Mouse (Mus musculus): ENCODE data around the gene Prkd3. TPM values are rescaled to one million over a fixed set of nuclear protein-coding genes. Genes with fewer than 3 reads are reported as not detected.

Prkd3 gene
- total and polyA plus RNA-seq, 3 experiments: 4.8 to 5.7 TPM; not detected in 1

DNA sequence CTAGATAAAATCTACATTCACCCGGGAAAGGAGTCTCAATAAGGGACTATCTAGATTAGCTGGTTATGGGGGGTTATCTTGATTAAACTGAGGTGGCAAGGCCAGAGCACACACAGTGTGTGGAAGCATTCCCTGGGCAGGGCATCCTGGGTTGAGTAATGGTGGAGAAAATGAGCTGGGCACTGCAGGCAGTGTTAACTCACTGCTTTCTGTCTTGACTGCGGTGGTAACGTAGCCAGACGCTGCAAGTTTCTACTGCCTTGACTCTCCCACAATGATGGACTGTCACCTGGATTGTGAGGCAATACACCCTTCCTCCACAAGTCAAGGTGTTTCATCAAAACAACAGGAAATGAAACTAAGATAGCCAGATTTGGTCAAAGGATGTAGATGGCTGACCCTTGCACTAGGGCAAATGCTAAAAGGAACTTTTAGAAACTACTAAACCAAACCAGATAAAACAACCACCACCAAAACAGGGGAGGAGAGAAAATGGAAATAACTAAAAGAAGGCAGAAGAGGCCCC, 20.8 kb downstream of the Prkd3 start:
- no peaks in the 10 kb centered on the region for H3K79me2 ChIP-seq (ENCODE audit: control insufficient read depth, insufficient read depth, low read length, poor library complexity)
- DNase-seq (ENCODE audit: low read depth, low spot score): no peak
- no peaks in the 10 kb centered on the region for H3K9me3 ChIP-seq (replicated peaks; ENCODE audit: insufficient read depth, low read length)
- H3K36me3 ChIP-seq (ENCODE audit: control insufficient read depth in 1 of 2, insufficient read depth in 2 of 2, low read length in 2 of 2): no peaks in the 10 kb centered on the region; a peak in 1 of 4 replicates
- no peaks in the 10 kb centered on the region for H3K27me3 ChIP-seq (ENCODE audit: control insufficient read depth in 1 of 2, insufficient read depth in 2 of 2, low read length in 2 of 2)
- H3K27ac ChIP-seq (ENCODE audit: control insufficient read depth, low read depth, low read length): no peak overlapping the region
- H3K9ac ChIP-seq (ENCODE audit: control insufficient read depth, low read depth, low read length, poor library complexity, severe bottlenecking): no peak overlapping the region
- TF ChIP-seq EP300 (IDR thresholded peaks at IDR 0.05; ENCODE audit: low read depth in 1 of 2, low read length in 2 of 2) (no peak), HCFC1 (IDR thresholded peaks at IDR 0.05; ENCODE audit: low read depth, low read length) (no peak), MAZ (IDR thresholded peaks at IDR 0.05; ENCODE audit: low read depth, low read length) (no peak), JUND (IDR thresholded peaks at IDR 0.05; ENCODE audit: low read depth, low read length) (no peak), ZKSCAN1 (IDR thresholded peaks at IDR 0.05; ENCODE audit: low read depth, low read length) (no peak), NRF1 (IDR thresholded peaks at IDR 0.05; ENCODE audit: insufficient read depth, low read depth, low read length, poor library complexity, severe bottlenecking) (no peak), MYB (IDR thresholded peaks at IDR 0.05; ENCODE audit: low read depth, low read length) (no peak), ZC3H11A (IDR thresholded peaks at IDR 0.05; ENCODE audit: low read depth, low read length) (no peak), USF2 (IDR thresholded peaks at IDR 0.05; ENCODE audit: borderline replicate concordance in 1 of 2, insufficient read depth in 1 of 2, low read depth in 1 of 2, low read length in 2 of 2) (no peak), MAFK (IDR thresholded peaks at IDR 0.05; ENCODE audit: borderline replicate concordance, low read depth, low read length) (no peak), MAX (IDR thresholded peaks at IDR 0.05; ENCODE audit: low read length) (no peak), RAD21 (IDR thresholded peaks at IDR 0.05; ENCODE audit: low read depth, low read length) (no peak), TCF12 (IDR thresholded peaks at IDR 0.05; ENCODE audit: low read depth, low read length) (no peak), CHD1 (IDR thresholded peaks at IDR 0.05; ENCODE audit: low read depth, low read length) (no peak), ETS1 (IDR thresholded peaks at IDR 0.05; ENCODE audit: low read depth, low read length) (no peak), POLR2AphosphoS5 (IDR thresholded peaks at IDR 0.05; ENCODE audit: borderline replicate concordance, low read depth, low read length) (no peak), USF1 (IDR thresholded peaks at IDR 0.05; ENCODE audit: low read depth, low read length) (no peak), MYC (IDR thresholded peaks at IDR 0.05; ENCODE audit: low read depth, low read length) (no peak), CTCF (IDR thresholded peaks at IDR 0.05 in 2 of 3, conservative IDR thresholded peaks at IDR 0.05 in 1 of 3; ENCODE audit: control insufficient read depth in 1 of 3, insufficient read depth in 1 of 3, low read depth in 2 of 3, low read length in 3 of 3, poor library complexity in 1 of 3, severe bottlenecking in 1 of 3) (no peak)
- H3K4me3 ChIP-seq (ENCODE audit: control insufficient read depth in 1 of 2, insufficient read depth in 1 of 2, low read depth in 2 of 2, low read length in 2 of 2): no peak overlapping the region
- no peaks in the 10 kb centered on the region for H3K4me1 ChIP-seq (ENCODE audit: control insufficient read depth in 1 of 2, insufficient read depth in 2 of 2, low read length in 2 of 2)

- DNase-seq (ENCODE audit: low read depth, low spot score): no peak
- no peaks in the 10 kb centered on the region for H3K4me1 ChIP-seq (ENCODE audit: control insufficient read depth in 1 of 2, insufficient read depth in 2 of 2, low read length in 2 of 2)
- no peaks in the 10 kb centered on the region for H3K27me3 ChIP-seq (ENCODE audit: control insufficient read depth in 1 of 2, insufficient read depth in 2 of 2, low read length in 2 of 2)
- H3K9ac ChIP-seq (ENCODE audit: control insufficient read depth, low read depth, low read length, poor library complexity, severe bottlenecking): no peak overlapping the region
- H3K79me2 ChIP-seq (ENCODE audit: control insufficient read depth, insufficient read depth, low read length, poor library complexity): no peaks in the 10 kb centered on the region
- no peak overlapping the region for H3K27ac ChIP-seq (ENCODE audit: control insufficient read depth, low read depth, low read length)
- no peak overlapping the region for H3K4me3 ChIP-seq (ENCODE audit: control insufficient read depth in 1 of 2, insufficient read depth in 1 of 2, low read depth in 2 of 2, low read length in 2 of 2)
- no peaks in the 10 kb centered on the region; a peak in 1 of 4 replicates for H3K36me3 ChIP-seq (ENCODE audit: control insufficient read depth in 1 of 2, insufficient read depth in 2 of 2, low read length in 2 of 2)
- no peaks in the 10 kb centered on the region for H3K9me3 ChIP-seq (replicated peaks; ENCODE audit: insufficient read depth, low read length)
- TF ChIP-seq ZNF384 (IDR thresholded peaks at IDR 0.05; ENCODE audit: low read depth, low read length) (no peak), ZKSCAN1 (IDR thresholded peaks at IDR 0.05; ENCODE audit: low read depth, low read length) (no peak), JUND (IDR thresholded peaks at IDR 0.05; ENCODE audit: low read depth, low read length) (no peak), MAZ (IDR thresholded peaks at IDR 0.05; ENCODE audit: low read depth, low read length) (no peak), CHD2 (IDR thresholded peaks at IDR 0.05; ENCODE audit: low read length) (no peak), MEF2A (IDR thresholded peaks at IDR 0.05; ENCODE audit: extremely low read depth, insufficient replicate concordance, low read depth, low read length, poor library complexity, severe bottlenecking) (no peak), ETS1 (IDR thresholded peaks at IDR 0.05; ENCODE audit: low read depth, low read length) (no peak), MXI1 (IDR thresholded peaks at IDR 0.05; ENCODE audit: low read depth, low read length) (no peak), KAT2A (conservative IDR thresholded peaks at IDR 0.05; ENCODE audit: low read depth, low read length) (no peak), ZC3H11A (IDR thresholded peaks at IDR 0.05; ENCODE audit: low read depth, low read length) (no peak), POLR2AphosphoS5 (IDR thresholded peaks at IDR 0.05; ENCODE audit: borderline replicate concordance, low read depth, low read length) (no peak), RCOR1 (IDR thresholded peaks at IDR 0.05; ENCODE audit: low read depth, low read length) (no peak)
Observed at GRCm38 (mm10) chr17:78999189-78999588, 21.4 kb downstream of the Prkd3 start.
